Mouse (Mus musculus) embryonic stem cell, embryonic (primary cell): ENCODE data around the gene Rpl24.

ENCODE experiments used
- CTCF ChIA-PET, 4 experiments: fragments of 300-600 bp in 2 of 4; fragments of 350-600 bp in 2 of 4; sonication (Branson Sonifier 250); formaldehyde crosslinking; loops; one replicate each; lab custom pipeline; 2022; ENCODE audit warnings: inconsistent platforms in 2 of 4; lab: Charles Lee
- POLR2A ChIA-PET, 4 experiments: fragments of 300-600 bp in 2 of 4; fragments of 350-600 bp in 2 of 4; sonication (Branson Sonifier 250); formaldehyde crosslinking; loops; one replicate each; lab custom pipeline; 2022; ENCODE audit warnings: antibody characterized with exemption in 4 of 4, inconsistent platforms in 1 of 4; lab: Charles Lee

The Rpl24 gene

DNA sequence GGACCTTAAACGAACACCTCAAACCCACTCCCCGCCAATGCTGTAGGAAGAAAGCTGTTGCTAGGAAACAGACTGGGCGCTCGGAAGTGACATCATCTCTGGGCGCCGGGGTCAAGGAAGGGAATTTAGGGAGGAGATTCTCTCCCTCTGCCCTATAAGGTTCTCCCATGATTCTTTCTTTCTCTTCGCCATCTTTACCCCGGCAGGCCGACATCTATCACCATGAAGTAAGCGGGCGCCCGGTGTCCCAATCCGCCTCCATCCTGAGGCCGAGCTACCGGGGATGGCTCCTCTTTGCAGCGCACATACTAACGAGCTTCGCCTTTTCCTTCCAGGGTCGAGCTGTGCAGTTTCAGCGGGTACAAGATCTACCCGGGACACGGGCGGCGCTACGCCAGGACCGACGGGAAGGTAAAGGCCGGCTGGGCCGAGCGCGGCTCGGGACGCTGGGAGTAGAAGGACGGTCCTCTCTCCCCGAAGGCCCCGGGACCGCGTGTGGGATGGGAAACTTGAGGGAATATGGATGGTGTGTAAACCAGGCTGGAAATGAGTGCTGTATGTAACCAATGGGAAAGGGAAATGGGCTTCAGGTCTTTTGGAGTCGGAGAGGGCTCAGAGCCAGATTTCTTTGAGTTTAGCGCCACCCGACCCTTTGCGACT, at the start of gene Rpl24:
Rpl24 (plus strand) TSS at position 64 of the 660 bp plus-strand sequence.
- ChIA-PET POLR2A (interaction anchor here (0.6 to 9.0 kb wide), 63 partner anchors 9 to 261 kb away, joined by 3 to 106 read pairs (median 6); partner anchors contain the start of genes Pcnp (in 3 of the 4), Cep97 (in 2 of the 4), Nxpe3 (in 2 of the 4) and Trmt10c (in 1 of the 4)), CTCF (interaction anchor here in 2 of 4 experiments (0.9 to 3.2 kb wide), 4 partner anchors 15 to 98 kb away, joined by 3 to 24 read pairs (median 13); no protein-coding TSS in a partner anchor)

DNA sequence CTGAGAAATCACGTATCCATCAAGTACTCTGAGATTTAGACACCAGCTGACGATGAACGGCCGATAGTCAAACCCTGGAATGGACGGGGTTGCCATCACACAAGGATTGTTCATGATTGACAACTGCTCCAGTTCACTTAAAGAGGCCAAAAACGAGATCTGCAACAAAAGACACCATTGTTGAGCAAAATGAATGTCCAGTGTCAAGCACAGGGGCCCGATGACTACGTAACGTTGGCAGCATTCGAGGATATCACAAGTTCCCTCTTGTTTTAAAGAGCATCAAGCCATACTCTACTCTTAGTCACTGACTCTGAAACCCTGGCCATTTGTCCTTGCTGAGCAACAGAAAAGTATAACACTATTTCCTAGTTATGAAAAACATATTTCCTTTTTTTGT, 44.0 kb upstream of the Rpl24 start:
- ChIA-PET POLR2A (interaction anchor here in 1 of 4 experiments (1.9 kb wide), 1 partner anchor 27 kb away, joined by 6 read pairs; the partner anchor contains the start of gene Nxpe3), CTCF (interaction anchor here in 1 of 4 experiments (0.5 kb wide), 1 partner anchor 23 kb away, joined by 8 read pairs; no protein-coding TSS in a partner anchor)

DNA sequence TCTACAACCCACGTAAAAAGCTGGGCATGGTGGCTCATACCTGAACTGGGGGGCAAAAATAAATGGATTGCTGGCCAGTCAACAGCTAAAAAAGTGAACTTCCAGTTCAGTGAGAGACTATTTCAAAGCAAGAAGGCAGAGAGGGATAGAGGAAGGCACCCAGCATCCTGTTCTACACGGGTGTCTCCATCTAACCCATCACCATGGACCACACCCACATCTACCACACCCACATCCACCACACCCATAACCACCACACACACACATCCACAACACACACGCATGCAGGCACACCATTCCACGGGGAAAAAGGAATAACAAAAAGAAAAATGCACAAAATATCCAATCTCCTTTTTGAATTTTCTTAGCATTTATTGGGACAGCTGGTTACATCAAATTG, 42.1 kb upstream of the Rpl24 start:
- CTCF ChIA-PET = no interaction called here
- POLR2A ChIA-PET = interaction anchor here in 1 of 4 experiments (0.6 kb wide), 1 partner anchor 228 kb away, joined by 7 read pairs; no protein-coding TSS in a partner anchor

DNA sequence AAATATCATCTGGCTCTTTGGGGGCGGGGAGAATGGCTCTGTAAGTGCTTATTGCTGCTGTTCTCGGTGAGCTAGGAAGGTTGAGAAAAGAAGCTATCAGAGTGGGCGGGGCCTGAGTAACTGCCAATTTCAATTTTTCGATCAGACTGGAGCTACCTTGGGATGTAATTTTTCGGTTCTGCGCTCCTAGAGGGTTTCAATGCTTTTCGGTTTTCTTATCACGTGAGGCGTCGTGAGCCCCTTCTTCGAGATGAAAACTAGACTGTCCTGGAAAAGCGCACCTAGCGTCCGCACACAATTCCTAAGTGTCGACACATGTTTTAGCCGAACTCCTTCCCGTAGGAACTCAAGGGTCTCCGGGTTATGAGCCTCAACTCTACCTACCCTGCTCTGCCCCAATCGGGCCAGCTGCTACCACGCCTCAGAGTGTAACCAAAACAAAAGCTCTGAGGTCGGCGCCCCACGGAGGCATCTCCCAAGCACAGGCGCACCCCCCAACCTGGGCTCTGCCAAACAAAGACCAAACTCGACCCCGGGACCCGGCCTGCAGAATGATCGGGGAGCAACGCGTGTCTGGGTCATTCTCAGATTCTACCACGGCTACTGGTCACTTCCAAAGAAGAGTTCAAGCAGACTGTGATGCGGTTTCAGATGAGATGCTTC, 32.3 kb upstream of the Rpl24 start:
- ChIA-PET CTCF (interaction anchor here in 2 of 4 experiments (0.7 to 1.0 kb wide), 4 partner anchors 31 to 70 kb away, joined by 3 to 9 read pairs (median 4); partner anchors contain the start of gene Nxpe3 (in 1 of the 2)), POLR2A (interaction anchor here in 3 of 4 experiments (0.6 to 4.4 kb wide), 16 partner anchors 10 to 182 kb away, joined by 3 to 38 read pairs (median 4); partner anchors contain the start of genes Rpl24 (in 2 of the 3) and Nxpe3 (in 1 of the 3))

DNA sequence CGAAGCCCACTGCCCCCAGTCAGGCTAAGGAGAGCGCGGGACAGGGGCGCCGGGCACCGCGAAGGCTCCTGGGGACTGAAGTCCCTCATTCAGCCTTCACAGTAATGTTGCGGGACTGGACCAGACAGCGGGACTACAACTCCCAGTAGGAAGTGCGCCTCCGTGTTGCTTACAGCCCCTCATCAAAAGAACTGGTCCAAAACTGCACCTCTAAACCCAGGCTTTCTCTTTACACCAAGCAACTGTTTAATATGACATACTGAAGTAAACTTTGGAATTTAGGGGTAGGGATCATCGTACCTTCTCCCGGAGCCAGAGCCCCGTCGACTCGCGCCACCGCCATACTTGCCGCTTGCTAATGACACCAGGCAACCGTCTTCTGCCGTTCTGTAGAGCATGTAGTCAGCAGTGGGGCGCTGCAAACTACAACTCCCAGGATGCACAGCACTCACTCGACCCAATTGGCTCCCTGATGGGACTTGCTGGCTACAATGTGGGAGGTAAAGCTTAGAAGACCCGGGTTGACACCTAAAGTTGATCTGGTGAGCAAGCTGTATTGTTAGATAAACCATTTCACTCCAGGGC, 31.5 kb upstream of the Rpl24 start, which contains the start of gene Cep97:
Cep97 (minus strand) TSS at position 403 of the 585 bp plus-strand sequence.
- CTCF ChIA-PET = interaction anchor here in 3 of 4 experiments (0.8 to 1.4 kb wide), 5 partner anchors 18 to 71 kb away, joined by 3 to 5 read pairs (median 4); partner anchors contain the start of gene Nxpe3 (in 1 of the 3)
- POLR2A ChIA-PET = interaction anchor here in 3 of 4 experiments (0.6 to 4.4 kb wide), 25 partner anchors 9 to 1187 kb away, joined by 3 to 38 read pairs (median 4); partner anchors contain the start of genes Rpl24 (in 2 of the 3), Nxpe3 (in 1 of the 3), Pcnp (in 1 of the 3) and Zbtb11 (in 1 of the 3)

DNA sequence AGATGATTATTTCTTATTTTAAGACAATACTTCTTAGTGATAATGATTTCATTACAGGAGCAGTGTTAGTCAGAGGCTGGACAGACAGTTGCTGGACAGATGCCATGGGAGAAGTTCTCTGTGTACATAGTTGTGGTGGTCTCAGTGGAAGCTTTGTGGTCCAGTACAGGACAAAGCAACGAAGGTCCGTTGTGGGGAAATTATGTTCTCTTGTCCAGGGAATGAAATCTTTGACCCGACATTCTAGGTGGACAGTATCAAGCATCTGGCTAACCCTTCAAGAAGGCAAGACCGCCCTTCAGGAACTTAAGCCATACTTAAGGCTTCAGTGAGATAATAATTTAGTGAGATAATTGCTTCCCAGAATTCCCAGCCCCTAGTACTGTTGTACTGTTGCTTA, 27.3 kb upstream of the Rpl24 start:
- POLR2A ChIA-PET = interaction anchor here in 1 of 4 experiments (1.7 kb wide), 1 partner anchor 31 kb away, joined by 4 read pairs; no protein-coding TSS in a partner anchor
- CTCF ChIA-PET = no interaction called here

DNA sequence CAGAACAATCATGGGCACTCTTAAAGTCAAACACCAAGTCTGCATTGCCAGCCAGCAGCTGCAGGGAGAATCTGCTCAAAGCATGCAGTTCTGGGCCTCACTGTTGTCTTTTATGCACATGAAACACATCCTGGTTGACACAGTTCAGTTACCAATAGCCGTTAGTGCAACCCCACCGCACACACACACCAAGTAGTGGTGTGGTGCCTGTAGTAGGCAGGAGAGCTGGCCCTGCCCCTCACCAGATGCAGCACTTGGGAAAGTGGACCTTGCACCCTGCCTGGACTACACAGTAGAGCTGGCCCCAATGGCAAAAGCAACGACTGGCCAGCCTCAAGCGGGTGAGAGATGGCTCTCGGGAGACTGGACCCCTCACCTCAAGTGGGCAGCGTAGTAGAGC, 26.4 kb upstream of the Rpl24 start:
- CTCF ChIA-PET = interaction anchor here in 2 of 4 experiments (0.6 to 1.2 kb wide), 3 partner anchors 11 to 25 kb away, joined by 3 to 4 read pairs (median 4); no protein-coding TSS in a partner anchor
- POLR2A ChIA-PET = interaction anchor here in 1 of 4 experiments (2.7 kb wide), 1 partner anchor 25 kb away, joined by 10 read pairs; the partner anchor contains the start of gene Rpl24

DNA sequence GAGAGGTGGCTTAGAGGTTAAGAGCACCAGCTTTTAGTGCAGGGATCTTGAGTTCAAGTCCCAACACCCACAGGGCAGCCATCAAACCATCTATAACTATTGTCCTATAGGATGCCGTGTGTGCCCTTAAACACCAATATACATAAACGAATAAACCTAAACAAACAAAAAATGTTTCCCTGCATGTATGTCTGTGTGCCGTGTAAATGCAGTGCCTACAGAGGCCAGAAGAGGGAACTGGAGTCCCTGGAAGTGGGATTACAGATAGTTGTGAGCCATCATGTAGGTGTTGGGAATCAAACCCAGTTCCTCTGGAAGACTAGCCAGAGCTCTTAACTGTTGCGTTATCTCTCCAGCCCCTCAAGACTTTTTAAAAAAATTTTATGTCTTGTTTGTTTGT, 25.3 kb upstream of the Rpl24 start:
- ChIA-PET POLR2A (interaction anchor here in 1 of 4 experiments (0.6 to 2.7 kb wide), 3 partner anchors 8 to 32 kb away, joined by 3 to 10 read pairs (median 3); partner anchors contain the start of gene Rpl24), CTCF (interaction anchor here in 1 of 4 experiments (0.5 kb wide), 1 partner anchor 124 kb away, joined by 3 read pairs; no protein-coding TSS in a partner anchor)

DNA sequence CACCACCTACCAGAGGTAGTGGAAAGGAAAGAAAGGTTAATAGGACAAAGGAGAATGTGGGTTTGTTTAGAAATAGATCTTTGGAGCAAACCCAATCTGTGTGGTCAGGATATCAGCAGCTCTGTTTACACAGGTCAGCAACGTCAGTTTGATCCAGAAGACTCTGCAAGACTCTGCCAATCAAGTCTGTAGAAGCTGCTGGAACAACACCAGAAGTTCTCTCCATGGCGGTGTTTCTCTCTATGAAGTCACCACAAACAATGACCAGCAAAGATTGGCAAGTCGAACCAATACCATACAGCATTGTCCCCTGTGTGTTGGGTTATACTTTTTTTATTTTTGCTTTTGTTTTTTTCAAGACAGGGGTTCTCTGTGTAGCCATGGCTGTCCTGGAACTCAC, 18.8 kb upstream of the Rpl24 start:
- ChIA-PET CTCF (no interaction called here), POLR2A (interaction anchor here in 1 of 4 experiments (1.3 kb wide), 1 partner anchor 18 kb away, joined by 3 read pairs; no protein-coding TSS in a partner anchor)

DNA sequence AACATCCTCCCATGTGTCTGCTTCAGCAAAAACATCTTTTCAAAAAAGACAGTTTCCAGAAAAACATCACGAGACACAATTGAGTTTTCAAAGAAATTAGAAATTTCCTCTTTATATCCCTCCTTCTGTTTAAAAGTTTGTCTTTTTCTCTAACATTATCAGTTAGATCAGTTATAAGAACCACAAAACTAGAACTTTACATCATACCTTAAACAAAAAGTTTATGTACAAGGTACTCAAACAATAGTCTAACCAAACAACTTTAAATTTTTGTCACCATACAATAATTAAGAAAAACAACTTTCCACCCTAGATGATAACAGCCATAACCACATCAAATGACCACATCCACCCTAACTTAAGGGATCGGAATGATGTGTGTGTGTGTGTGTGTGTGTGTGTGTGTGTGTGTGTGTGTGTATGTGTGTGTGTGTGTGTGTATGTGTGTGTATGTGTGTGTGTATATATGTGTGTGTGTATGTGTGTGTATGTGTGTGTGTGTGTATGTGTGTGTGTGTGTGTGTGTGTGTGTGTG, 18.1 kb upstream of the Rpl24 start:
- CTCF ChIA-PET = interaction anchor here in 1 of 4 experiments (0.6 kb wide), 1 partner anchor 1220 kb away, joined by 4 read pairs; no protein-coding TSS in a partner anchor
- POLR2A ChIA-PET = interaction anchor here in 2 of 4 experiments (0.7 to 1.3 kb wide), 3 partner anchors 19 to 25 kb away, joined by 3 to 6 read pairs (median 4); no protein-coding TSS in a partner anchor

DNA sequence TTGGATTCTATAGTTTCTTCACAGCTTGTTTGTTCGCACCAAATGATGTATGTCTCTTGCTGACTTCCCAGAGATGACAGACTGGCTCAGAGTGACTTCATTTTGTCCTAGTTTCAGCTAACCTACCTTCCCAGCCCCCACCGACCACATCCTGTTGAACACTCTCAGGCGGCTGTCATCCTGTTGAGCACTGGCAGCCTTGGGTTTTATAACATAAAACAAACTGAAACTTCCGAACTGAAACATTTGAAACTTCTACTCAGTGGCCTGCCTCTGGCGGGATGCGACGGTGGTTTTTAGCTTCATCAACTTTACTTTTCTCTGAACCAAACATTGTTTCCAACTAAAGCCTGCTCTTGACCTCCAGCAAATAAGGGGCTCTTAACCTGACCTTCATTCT, 17.1 kb upstream of the Rpl24 start:
- POLR2A ChIA-PET = interaction anchor here in 2 of 4 experiments (0.6 to 4.2 kb wide), 4 partner anchors 16 to 24 kb away, joined by 4 to 53 read pairs (median 5); partner anchors contain the start of gene Rpl24 (in 1 of the 2)
- CTCF ChIA-PET = interaction anchor here in 1 of 4 experiments (0.6 kb wide), 1 partner anchor 1219 kb away, joined by 4 read pairs; no protein-coding TSS in a partner anchor

DNA sequence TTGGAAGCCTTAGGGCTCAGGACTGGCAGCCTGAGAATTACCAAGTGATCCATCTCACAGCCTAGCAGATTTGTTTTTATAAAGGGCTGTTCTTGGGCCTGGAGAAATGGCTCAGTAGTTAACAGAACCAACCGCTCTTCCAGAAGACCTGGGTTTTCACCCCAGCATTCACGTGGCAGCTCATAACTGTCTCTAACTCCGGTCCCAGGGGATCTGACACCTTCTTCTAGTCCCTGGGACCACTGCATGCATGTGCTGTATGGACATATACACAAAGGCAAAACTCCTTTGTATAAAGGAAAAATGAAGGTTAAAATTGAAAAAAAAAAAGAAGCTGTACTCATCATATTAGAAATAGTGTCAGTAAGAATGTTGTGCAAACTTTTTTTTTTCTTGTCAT, 15.6 kb upstream of the Rpl24 start:
- CTCF ChIA-PET = interaction anchor here (0.6 to 2.2 kb wide), 24 partner anchors 8 to 891 kb away, joined by 3 to 24 read pairs (median 4); partner anchors contain the start of genes Rpl24 (in 2 of the 4) and Tfg (in 1 of the 4)
- POLR2A ChIA-PET = interaction anchor here in 3 of 4 experiments (0.6 to 4.2 kb wide), 19 partner anchors 9 to 1172 kb away, joined by 3 to 53 read pairs (median 4); partner anchors contain the start of genes Rpl24 (in 3 of the 3), Cep97 (in 1 of the 3), Pcnp (in 1 of the 3) and Zbtb11 (in 1 of the 3)

DNA sequence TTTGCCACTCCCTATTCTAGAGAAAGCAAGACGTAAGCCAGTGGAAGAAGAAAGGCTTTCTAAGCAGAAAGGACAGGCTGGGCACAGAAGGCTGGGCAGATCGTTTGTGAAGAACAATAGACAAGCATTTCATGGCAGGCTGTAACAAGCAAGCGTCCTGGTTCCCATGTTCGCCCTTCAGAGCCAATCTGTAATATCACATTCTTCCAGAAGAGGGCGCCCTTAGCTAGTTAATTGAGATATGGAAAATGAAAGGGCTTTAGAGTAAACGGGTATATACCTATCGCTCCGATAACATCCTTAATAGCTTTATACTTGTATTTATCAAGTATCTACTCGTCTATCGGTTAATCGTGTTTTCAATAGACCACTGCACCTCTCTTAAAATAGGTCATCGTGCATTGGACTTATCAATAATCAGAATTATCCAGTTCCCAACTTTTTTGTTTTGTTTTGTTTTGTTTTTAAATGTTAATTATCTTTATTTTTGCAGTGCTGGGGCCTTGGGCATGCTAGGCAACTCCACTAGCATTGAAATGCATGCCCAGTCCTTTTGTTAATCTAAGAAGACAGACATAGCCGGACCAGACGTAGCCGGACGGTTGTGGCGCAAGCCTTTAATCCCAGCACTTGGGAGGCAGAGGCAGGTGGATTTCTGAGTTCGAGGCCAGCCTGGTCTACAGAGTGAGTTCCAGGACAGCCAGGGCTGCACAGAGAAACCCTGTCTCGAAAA, 15.0 kb upstream of the Rpl24 start:
- CTCF ChIA-PET = interaction anchor here (0.6 to 2.2 kb wide), 29 partner anchors 9 to 891 kb away, joined by 3 to 24 read pairs (median 4); partner anchors contain the start of genes Rpl24 (in 2 of the 4) and Tfg (in 1 of the 4)
- POLR2A ChIA-PET = interaction anchor here in 3 of 4 experiments (0.6 to 4.2 kb wide), 20 partner anchors 9 to 1171 kb away, joined by 3 to 53 read pairs (median 4); partner anchors contain the start of genes Rpl24 (in 3 of the 3), Cep97 (in 1 of the 3), Pcnp (in 1 of the 3) and Zbtb11 (in 1 of the 3)

DNA sequence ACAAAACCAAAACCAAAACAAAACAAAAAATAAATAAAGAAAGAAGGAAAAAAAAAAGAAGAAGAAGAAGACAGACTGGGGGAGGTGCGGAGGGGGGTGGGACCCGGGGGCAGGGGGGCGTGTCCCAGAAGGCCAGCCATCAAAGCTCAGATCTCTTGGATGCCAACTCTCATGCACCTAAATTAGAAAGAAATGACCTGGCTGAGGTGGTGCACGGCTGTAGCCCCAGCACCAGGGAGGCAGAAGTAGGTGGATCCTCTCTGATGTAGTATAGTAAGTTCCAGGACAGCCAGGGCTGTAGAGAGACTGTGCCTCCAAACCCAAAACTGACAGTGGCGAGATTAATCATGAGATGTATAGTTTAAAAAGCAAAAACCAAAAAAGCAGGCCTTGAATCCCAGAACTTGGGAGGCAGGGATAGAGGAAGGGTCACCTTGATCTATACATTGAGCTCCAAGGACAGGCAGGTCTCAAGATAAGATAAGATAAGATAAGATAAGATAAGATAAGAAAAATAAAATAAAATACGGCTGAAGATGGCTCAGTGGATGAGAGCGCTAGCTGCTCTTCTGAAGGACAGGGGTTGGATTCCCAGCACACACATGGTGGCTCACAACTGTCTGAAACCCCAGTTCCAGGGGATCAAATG, 14.3 kb upstream of the Rpl24 start:
- ChIA-PET POLR2A (interaction anchor here in 2 of 4 experiments (0.9 to 4.2 kb wide), 11 partner anchors 12 to 193 kb away, joined by 3 to 53 read pairs (median 5); partner anchors contain the start of genes Rpl24 (in 2 of the 2), Cep97 (in 1 of the 2) and Zbtb11 (in 1 of the 2)), CTCF (interaction anchor here (0.6 to 2.2 kb wide), 19 partner anchors 12 to 794 kb away, joined by 3 to 24 read pairs (median 4); partner anchors contain the start of gene Rpl24 (in 1 of the 4))

DNA sequence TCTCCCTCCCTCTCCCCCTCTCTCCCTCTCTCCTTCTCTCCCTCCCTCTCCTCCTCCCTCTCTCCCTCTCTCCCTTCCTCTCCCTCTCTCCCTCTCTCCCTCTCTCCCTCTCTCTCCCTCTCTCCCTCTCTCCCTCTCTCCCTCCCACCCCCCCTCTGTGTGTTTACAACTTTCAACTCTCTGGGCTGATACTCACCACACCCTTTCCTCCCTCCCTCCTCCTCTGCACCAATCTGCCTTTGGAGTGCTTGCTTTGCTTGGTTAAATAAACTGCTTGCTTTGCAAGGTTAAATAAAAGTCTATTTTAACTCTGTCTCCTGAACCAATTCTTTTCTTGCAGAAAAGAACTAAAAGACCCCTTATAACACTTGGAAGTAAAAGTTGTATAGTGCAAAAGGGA, 13.3 kb upstream of the Rpl24 start:
- POLR2A ChIA-PET = interaction anchor here in 1 of 4 experiments (2.5 kb wide), 1 partner anchor 14 kb away, joined by 11 read pairs; the partner anchor contains the start of gene Rpl24

More for the DNA sequence above, 13.3 kb upstream of the Rpl24 start:
- CTCF ChIA-PET = interaction anchor here in 1 of 4 experiments (0.9 kb wide), 1 partner anchor 12 kb away, joined by 4 read pairs; no protein-coding TSS in a partner anchor
